Mouse (Mus musculus) liver, postnatal 0 days (tissue): Measurements from ENCODE around the gene Amn.

Source experiments
- CTCF ChIP-seq: sonication (generic); IDR thresholded peaks from 2 replicates; pipeline ENCODE4 v1.5.1; 2016; ENCODE audit warnings: antibody characterized with exemption, low read depth
- EP300 ChIP-seq: IDR thresholded peaks from 2 replicates; pipeline ENCODE4 v1.6.1; 2016; ENCODE audit warnings: antibody characterized with exemption, low read depth, mild to moderate bottlenecking

DNA sequence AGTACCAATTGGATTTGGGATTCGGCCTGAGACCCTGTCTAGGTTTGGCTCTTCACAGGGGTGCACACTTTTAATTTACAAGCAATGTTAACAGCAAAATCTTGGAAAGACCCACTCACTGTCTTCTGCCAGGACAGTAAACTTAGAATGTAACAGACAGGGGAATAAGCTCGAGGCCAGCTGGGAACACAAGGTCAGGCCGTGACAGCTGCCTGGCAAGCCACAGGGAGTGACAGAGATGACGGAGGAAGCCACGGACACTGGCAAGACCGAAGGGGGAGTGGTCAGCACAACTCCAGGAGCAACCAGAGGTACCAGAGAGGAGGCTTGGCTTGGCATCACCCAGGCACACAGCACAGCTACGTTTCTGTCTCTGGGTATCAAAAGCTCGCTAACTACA, 35.9 kb downstream of the Amn start:
- TF ChIP-seq EP300 (no peak), CTCF (no peak)
